Mouse (Mus musculus): Measurements from ENCODE around the gene Lsm10. TPM values are rescaled to one million over a fixed set of nuclear protein-coding genes. Genes with fewer than 3 reads are reported as not detected.

The Lsm10 gene
- polyA plus RNA-seq (2012; rRNA removed): 48.2 and 49.5 TPM in 2 replicates

DNA sequence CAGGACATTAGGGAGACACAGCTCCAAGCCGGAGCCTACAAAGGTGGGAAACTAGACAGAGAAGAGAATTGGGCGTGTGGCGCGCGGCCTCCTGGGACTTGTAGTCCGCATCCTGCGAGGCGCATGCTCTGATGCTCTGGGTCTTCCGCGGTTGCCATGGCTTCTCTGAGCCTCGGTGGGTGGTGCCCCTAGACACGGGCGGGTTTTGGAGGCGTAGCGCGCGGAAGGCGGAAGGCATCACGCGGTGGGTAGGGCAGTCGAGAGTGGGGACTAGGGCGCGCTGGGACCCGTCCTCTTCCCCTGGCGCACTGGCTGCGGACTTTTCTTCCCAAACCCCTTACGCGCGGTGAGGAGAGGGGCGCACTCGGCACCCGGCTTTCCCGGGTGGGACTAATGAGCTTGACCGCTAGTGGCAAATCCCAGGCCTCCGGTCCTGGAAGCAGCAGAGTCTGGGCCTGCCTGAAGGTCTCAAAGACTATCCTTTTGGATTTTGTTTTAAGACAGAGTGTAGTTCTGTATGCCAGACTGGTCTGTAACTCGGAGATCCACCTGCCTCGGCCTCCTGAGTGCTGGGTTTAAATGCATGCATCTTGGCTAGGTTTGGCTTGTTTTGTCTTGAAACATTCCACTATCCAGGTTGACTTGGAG lies at the start of gene Lsm10:
Gene Lsm10, plus strand, starts transcription at position 160 of the 648 bp plus-strand sequence.
- DNase-seq (ENCODE audit: low spot score): peak; percentile 80

DNA sequence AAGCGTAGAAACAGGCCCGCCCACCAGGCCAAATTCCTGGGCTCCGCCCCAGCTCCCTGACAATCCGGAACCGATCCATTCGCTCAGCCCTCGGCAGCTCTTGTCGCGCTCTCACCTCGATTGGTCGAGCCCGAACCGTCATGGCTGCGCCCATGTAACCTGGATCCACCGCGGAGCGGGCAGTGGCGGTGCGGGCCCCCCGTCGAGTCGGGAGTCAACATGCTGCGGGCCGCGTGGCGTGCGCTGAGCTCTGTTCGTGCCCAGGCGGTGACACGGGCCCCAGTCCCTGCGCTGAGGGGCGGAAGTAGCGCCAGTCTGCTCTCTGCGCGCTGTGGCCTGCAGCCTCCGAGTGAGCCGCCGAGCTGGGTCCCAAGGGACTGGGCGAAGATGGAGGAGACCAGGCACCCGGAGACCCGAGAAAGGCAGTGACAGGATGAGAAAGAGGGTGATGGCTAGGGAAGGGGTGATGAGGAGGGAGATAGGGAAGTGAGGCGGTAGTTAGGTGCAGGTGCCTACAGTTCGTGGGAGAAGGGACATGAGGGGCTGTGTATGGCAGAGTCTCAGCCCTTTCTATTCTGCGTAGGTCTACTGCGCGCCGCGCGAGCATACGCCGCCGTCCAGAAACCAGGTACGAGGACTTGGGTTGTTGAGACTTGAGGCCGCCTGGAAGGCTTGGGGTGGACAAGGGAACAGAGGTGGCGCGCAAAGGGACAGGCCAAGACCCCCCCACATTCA lies 49.4 kb upstream of the Lsm10 start, which contains the start of gene Mrps15:
Gene Mrps15, plus strand, starts transcription at position 75 of the 735 bp plus-strand sequence.
- peak; percentile 70 for DNase-seq (ENCODE audit: low spot score)

- DNase-seq (ENCODE audit: low spot score): no peak
Observed at GRCm38 (mm10) chr4:126051617-126052016, 44.8 kb upstream of the Lsm10 start.

GRCm38 (mm10) chr4:126057207-126058133 lies 39.0 kb upstream of the Lsm10 start:
- no peak for DNase-seq (ENCODE audit: low spot score)

- DNase-seq (ENCODE audit: low spot score): peak; percentile 56
Observed at GRCm38 (mm10) chr4:126058134-126058996, 38.1 kb upstream of the Lsm10 start, which contains the start of gene Oscp1. TSS of gene Oscp1 (plus strand) at chr4:126058565.

DNA sequence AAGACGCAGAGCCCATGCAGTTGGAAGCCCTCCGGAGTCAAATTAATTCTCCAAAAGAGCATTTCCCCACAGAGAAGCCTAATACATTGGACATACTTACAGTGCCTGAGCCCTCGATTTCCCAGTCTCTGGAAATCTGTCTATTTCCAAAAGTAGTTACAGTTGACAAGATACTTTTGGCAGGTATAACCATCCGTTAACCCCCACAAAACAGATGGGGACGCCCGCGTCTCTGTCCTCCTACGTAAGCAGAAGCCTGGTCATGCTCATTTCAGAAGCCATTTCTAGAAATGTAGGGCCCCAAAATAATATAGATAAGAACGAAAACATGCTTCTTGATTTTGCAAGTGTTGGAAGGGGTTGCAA lies 37.4 kb upstream of the Lsm10 start:
- no peak for DNase-seq (ENCODE audit: low spot score)

DNA sequence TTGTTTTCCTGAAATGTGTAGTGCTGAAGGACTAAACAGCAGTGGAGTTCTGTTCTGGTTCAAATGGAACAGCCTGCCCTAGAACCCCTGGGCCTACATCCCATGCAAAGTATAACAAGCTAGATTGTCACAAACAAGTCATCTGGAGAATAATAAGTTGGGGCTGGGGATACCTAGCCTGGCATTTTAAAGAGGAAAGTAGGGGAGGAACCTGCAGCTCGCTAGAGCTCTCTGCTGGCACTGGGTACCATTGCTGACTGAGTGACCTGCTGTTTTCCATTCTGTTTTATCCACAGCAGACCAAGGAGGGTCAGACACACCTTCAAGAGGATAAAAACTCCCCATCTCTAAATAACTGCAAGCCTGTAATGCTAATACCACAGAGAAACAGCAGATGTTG lies 33.6 kb upstream of the Lsm10 start:
- DNase-seq (ENCODE audit: low spot score): no peak

GRCm38 (mm10) chr4:126065241-126065640 lies 31.2 kb upstream of the Lsm10 start:
- DNase-seq (ENCODE audit: low spot score): no peak

DNA sequence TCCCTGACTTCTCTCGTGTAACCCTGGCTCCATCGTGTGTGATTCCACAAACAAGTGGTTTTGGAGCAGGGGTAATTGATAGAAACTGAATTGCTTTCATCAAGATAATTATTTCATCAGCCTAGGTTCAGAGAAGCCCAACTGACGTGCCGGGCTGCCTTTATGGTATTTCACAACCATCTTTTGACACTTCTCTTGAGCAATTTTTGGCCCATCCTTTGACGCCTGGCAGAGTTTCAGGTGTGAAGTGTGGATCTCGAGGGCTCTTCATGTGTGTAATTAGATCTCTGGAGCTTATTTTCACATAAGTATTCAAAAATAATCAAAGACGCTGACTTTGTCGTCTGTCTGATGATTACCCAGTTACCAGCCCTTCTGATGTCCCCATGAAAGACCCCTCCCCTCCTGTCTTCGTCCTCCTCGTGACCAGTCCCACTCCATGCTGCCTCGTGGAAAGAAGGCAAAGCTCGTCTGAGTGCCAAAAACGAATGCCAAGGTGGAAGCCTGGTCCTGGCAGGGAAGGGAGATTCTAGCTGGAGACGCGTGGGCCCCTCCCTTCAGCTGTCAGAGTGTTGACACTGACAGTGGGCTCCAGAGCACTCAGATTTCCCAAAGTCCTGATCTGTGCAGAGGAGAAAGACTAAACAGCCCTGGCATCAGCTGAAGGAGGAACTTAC lies 28.9 kb upstream of the Lsm10 start:
- no peak for DNase-seq (ENCODE audit: low spot score)

DNA sequence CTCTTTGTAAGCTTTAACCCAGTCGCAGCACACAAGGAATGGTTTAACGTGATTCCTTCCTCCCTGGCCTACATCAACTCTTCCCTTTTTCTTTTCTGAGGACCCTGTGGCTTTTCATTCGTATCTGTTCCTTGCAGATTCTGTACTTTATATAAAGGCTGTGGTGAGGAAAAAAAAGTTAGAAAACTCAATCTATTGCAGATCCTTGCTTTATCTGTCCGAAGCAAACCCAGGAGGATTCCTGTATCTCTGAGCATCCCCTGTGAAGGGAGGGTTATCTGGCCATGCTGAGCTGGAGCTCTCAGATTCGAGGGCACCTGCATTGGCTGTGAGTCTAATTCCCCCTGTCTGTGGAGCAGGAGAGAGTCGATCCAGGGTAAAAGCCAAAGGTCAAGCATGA lies 27.6 kb upstream of the Lsm10 start:
- no peak for DNase-seq (ENCODE audit: low spot score)

GRCm38 (mm10) chr4:126077833-126078232 lies 18.6 kb upstream of the Lsm10 start:
- no peak for DNase-seq (ENCODE audit: low spot score)

- no peak for DNase-seq (ENCODE audit: low spot score)
Observed at GRCm38 (mm10) chr4:126079266-126079665, 17.2 kb upstream of the Lsm10 start.

DNA sequence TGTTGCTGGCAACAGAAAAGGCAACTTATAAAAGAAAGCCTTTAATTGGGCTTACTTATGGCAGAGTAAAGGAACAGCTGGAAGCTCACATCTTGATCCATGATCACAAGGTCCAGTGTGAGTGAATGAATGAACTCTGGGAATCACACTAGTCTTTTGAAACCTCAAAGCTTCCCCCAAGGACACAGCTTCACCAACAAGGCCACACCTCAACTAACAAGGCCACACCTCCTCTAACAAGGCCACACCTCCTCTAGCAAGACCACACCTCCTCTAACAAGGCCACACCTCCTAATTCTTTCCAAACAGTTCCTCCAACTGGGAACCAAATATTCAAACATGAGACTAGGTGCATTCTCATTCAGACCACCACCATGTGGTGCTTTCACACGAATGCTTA lies 14.8 kb upstream of the Lsm10 start:
- DNase-seq (ENCODE audit: low spot score): no peak

DNA sequence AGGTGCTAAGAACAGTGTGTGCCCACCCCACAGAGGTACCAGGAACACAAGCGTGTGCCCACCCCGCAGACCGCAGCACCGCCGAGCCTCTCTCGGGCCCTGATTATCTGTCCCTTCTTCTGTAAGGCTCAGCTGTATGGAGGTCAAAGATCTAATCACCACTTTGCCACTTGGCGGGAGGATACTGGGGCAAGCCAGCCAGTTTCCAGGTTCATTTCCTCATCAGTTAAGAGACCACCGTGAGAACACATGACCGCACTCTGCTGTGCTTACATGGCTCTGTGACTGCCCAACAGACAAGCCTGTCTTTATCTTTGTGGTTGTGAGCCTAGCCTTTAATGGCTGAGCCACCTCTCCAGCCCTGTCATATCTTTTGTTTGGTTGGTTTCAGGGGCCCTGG lies 13.4 kb upstream of the Lsm10 start:
- DNase-seq (ENCODE audit: low spot score): no peak

- no peak for DNase-seq (ENCODE audit: low spot score)
Observed at GRCm38 (mm10) chr4:126084382-126084781, 12.0 kb upstream of the Lsm10 start.

GRCm38 (mm10) chr4:126085996-126086576 lies 10.3 kb upstream of the Lsm10 start:
- DNase-seq (ENCODE audit: low spot score): no peak

DNA sequence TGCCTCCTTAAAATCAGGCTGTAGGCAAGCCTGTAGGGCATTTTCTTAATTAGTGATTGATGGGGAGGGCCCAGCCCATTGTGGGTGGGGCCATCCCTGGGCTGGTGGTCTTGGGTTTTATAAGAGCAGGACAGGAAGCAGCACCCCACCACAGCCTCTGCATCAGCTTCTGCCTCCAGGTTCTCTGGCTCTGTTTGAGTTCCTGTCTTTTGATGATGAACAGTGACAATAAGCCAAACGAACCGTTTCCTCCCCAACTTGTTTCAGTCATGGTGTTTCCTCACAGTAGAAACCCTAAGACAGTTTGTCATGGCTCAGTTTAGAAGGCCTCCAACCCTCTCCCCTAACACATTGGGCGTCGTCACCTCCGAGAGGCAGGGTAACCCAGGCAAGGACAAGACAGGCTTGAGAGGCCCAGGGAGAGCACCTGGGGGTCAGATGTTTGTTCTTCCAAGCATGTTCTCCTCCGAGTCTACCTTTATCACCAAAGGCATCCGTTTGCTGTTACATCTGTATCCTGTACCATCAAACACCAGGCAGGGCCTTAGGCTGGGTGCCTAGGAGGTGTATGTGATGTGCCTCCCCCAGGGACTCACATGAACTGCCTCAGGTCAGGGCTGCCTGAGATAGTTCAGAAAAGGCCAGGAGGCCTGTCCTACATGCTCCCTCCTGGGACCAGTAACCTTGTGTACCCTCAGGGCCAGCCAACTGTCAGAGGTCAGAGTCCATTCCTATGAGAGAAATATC lies 6.1 kb upstream of the Lsm10 start:
- no peak for DNase-seq (ENCODE audit: low spot score)

GRCm38 (mm10) chr4:126090848-126091124 lies 5.6 kb upstream of the Lsm10 start:
- DNase-seq (ENCODE audit: low spot score): no peak

DNA sequence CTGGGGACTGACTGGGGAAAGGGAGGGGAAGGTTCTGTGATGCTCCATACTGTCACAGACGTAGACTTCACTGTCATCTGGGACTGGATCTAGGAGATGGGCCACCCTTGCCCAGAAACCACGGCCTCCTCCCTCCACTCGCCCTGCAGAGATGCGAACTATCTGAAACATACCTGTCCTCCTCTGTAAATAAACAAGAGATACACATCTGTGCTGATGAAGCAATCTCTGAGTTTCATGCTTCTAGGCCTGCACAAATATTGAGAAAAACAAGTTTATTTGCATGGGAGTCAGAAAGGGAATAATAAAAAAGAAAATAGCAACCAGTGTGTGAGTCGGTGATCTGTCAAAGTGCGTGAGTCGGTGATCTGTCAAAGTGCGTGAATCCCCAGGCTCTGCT lies 4.5 kb upstream of the Lsm10 start:
- no peak for DNase-seq (ENCODE audit: low spot score)

Measured in urinary bladder, adult 2 months (tissue).